Mouse (Mus musculus): Measurements from ENCODE around the gene Ppm1m. TPM values are rescaled to one million over a fixed set of nuclear protein-coding genes. Genes with fewer than 3 reads are reported as not detected.

The Ppm1m gene
- total RNA-seq (2021), result 10 to 100 TPM; 16.7 to 20.8 TPM
- long read RNA-seq, experiment 1, transcript Ppm1m-203 (10 exons, 1,846 nt), result major isoform, 20 of 32 reads
- long read RNA-seq, experiment 1, partial matches to known transcripts, result 2 of 32 reads
- long read RNA-seq, experiment 1, other reads (novel, unspliced or antisense), result 9 of 32 reads
- long read RNA-seq, experiment 2, transcript Ppm1m-203 (10 exons, 1,846 nt), result major isoform, 23 of 38 reads
- long read RNA-seq, experiment 2, partial matches to known transcripts, result 4 of 38 reads
- long read RNA-seq, experiment 2, other reads (novel, unspliced or antisense), result 11 of 38 reads

DNA sequence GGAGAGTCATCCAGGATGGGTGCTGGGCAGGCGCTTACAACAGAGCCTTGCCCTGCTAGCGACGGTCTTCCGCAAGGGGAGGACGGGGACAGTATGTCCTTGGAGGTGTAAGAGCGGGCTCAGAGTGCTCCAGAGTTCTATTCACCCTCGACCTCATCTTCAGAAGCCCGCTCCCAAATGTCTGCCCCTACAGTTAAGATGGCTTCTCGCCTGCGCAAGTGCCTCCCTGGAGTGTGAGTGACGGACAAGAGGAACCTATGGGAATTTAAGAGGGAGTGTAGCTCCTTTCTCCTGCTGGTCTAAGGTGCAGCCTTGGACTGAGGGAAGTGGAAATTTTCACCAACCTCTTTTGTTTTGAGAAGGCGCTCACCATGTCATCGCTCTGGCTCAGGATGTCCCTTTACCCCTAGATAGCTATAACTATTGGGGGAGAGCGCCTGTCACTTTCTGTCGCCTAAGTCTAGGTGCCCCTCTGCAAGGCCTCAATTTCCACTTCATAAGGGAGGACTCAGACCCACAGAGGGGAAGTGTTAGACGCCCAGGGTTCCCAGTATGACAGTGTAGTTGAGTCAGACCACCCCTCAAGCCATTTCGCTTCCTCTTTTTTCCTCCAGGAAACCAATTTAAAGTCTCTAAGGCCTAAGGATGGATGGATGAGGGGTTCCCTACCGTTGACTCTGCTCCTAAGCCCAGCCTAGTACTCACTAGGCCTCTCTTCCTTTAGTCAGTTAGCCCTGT is at the start of gene Ppm1m:
Gene Ppm1m (minus strand): TSS at position 212 of the 738 bp plus-strand sequence.
- no peak for DNase-seq (ENCODE audit: low spot score in 2 of 2)

DNA sequence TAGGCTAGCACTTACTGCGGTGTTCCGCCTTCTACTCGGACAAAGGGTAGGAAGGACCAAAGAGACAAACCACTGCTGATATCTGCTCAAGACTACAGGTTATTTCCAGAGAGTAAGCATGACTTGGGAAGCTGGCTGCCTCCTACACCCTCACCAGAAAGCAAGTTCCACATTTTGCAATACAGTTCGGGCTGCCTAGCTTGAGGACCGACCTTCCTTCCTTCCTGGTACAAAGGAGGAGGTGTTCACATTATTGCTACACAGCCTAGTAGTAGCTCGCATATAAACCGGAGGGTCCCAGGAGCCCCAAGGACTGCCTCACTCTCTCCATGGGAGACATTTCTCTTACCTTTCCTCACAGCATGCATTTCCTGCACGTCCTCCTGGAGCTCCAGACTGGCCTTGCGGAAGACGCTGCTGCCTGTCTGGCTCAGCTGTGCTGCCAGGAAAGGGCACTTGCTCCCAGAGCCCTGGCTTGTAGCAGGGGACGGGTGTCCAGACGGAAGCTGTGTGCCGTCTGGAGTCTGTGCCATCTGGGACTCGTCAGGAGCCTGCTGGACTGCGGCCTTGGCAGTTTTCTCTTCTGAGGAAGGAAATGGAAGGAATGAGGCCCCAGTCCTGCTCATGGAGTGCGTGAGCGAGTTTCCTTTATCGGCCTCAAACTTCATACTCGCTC is 43.4 kb upstream of the Ppm1m start:
- DNase-seq (ENCODE audit: low spot score in 2 of 2), result no peak

DNA sequence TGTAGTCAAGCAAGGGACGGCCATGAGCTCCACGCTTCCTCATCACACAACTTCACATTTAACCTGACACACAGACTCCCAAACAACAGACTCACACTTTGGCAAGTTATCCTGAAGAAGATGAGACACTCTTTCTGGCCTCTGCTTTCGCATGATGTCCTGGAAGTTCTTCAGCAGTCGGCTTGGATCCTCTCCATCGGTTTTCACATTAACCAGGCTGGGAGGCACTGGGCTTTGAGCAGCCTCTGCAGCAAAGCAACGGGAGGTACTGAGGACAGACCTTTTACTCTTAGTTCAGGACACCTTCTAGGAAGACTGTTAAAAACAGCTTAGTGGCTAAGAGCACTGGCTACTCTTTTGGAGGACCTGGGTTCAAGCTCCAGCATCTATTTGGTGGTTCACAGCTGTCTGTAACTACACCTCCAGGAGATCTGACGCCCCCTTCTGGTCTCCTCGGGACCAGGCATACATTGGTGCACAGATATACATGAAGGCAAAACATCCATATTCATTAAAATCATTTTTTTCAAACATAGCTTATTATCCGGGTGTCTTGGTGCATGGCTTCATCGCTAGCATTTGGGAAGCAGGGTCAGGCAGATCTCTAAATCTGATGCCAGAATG is 42.1 kb upstream of the Ppm1m start:
- DNase-seq (ENCODE audit: low spot score in 2 of 2), result no peak

DNA sequence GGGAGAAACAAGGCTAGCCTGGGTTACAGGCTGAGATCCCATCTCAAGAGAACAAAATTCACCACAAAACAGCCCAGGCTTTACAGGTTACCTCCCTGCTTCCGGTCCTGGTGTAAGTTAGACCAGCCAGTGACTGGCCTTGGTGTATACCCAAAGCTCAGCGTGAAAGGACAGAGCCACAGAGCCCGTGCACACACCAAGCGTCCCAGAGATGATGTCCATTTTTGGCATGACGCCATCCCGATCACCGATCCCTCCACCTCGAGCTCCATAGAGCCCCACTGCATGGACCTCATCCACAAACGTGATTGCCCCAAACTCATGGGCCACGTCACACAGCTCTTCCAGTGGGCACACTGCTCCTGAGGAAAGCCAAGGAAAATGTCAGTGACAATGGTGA is 38.3 kb upstream of the Ppm1m start:
- no peak for DNase-seq (ENCODE audit: low spot score in 2 of 2)

DNA sequence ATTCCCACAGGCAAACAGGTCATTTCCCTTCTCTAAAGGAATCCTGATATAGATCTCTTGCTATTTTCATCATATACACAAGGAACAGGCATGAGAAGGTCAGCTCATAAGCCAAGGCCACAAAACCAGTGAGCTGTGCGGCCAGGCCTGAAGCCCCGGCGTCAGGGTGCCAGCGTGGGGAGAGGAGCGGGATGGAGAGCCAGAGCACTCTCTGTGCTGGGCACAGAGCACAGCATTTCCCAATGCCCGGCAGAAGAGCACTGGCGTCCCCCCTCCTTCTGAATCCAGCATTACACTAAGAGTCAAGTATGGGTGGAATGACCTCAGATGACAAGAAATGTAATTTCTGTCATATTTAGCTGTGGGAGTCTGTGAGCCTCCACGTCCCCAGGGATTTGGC is 37.9 kb upstream of the Ppm1m start:
- no peak for DNase-seq (ENCODE audit: low spot score in 2 of 2)

DNA sequence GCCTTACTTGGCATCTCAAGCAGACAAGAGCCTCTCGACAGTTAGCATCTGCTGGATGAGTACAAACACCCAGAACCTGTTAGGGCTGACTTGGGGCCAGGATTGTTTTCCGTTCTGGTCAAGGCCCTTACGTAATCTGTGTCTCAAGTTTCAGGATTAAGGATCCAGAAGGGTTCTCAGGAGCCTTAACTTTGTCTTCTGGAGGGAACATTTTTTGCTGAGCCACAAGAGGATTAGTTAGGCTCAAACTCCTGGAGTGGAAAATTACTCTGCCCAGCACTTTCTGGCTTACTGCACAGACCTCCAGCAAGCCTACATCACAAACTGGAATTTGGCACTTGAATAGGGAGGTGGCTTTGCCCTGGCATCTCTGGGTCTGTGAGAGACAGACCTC is 37.3 kb upstream of the Ppm1m start:
- no peak for DNase-seq (ENCODE audit: low spot score in 2 of 2)

DNA sequence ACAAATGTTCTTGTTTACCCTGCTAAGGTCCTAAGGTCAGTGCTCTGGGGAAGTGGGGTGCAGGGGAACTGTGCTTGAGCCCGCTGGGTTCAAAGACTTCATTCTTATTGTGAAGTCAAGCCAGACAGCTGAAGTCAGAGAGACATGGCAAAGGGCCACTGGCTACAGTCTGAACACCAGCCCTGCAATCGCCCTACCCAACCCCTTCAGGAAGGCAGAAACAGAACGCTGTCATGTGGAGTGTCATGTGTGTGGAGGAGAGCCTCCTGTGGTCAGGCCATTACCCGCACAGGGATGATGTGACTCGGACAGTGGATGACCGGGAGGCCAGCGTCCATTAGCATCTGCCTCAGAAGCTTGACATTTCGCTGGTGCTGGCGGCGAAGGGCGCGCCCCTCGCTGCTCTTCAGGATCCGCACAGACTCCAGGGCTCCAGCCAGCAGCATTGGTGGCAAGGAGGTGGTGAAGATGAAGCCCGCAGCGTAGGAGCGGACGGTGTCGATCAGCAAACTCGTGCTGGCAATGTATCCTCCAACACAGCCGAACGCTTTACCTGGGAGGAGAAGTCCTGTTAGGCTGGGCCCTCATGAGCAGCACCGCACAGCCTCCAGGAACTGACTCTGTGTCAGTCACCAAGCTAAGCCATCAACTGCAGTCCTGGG is 36.7 kb upstream of the Ppm1m start:
- no peak for DNase-seq (ENCODE audit: low spot score in 2 of 2)

DNA sequence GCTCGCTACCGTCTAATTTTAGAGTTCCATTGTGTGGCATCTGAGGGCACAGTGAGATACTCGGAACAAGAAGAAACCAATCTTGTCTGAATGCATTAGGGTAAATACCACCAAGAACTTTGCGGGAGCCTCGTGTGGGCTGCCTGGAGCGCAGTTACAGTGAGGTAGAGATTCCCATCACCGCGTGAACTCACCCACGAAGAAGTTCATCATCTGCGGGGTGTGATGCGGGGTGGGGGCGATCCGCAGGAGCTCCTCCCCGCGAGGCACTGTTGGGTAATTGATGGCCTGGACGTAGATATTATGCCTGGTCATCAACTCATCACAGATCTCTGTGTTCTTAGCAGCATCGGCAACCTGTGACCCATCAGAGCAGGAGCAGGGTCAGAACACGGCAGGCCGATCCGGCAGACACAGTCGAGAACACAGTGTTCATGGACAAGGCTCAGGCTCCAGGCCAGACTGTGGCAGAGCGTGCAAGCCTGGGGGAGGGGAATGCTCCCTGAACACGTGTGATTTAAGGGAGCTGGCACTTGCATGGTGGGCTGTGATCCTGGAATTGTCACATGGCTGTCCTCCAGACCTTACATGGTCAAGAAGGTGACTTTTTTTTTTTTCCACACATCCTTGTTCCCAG is 35.8 kb upstream of the Ppm1m start:
- DNase-seq (ENCODE audit: low spot score in 2 of 2), result no peak

DNA sequence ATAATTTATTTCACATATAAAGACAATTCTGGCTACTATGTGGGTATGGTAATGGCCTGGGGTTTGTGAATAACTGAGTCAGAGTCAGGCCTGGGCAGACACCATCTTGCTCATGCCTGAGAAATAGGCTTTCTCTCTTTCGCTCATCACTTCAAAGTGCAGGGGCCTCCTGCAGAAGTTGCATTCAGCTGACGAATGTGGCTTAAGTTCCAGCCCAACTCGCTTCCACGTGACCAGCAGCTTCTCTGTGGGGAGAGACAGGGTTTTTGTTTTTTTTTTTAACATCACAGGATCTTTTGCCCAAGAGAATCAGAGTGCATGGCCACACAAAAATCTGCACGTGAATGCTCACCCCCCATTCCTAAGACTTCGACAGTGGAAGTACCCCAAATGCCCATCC is 34.4 kb upstream of the Ppm1m start:
- DNase-seq (ENCODE audit: low spot score in 2 of 2), result no peak

DNA sequence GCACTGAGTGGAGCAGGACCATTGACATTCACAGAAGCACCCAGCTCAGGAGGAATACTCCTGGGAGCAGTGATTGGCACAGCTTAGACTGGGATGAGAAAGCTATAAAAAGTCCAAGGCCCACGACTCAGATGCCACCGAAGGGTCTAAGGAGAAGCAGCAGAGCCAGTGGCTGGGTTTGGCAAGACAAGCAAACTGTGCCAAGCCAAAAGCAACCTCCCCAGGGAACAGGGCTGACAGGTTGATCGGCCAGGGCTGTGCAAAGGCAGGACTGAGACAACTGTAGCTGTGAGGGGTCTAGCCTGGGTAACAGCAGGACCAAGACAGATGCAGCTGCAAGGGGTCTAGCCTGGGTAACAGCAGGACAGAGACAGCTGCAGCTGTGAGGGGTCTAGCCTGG is 33.4 kb upstream of the Ppm1m start:
- DNase-seq (ENCODE audit: low spot score in 2 of 2), result no peak

DNA sequence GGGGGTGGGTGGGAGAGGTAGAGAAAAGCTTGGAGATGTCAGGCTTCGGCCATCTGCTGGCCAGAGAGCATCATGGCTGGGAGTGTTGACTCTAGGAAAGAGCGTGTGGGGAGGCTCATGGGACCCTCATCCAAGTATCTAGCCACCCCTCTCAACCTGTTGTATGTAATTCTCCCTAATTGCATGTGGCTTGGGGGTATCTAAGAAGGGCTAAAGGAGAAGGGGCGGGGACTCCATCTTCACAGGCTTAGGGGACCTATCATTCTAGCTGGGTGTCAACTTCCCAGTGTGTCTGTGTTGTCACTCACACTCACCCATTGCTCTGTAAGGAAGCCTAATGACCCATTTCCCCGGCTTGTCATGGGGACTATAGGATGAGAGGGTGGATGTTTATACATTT is 32.3 kb upstream of the Ppm1m start:
- no peak for DNase-seq (ENCODE audit: low spot score in 2 of 2)

DNA sequence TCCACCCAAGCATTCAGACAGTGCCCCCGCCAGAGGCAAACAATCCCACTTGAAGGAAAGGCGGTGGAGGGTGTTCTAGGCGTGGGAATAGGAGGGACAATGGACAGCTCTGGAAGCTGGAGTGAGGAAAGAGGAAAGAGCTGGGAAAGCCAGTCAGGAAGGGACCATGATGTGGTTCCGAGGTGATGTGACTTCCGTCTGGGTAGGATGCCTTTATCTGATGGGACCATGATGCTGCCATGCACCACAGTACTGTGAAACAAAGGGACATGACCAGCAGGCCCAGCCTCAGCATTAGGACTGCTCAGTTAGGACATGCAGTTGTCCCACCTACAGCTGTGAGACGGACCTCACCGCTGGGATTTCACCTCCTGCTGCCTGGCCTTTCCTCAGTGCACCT is 31.7 kb upstream of the Ppm1m start:
- DNase-seq (ENCODE audit: low spot score in 2 of 2), result no peak

DNA sequence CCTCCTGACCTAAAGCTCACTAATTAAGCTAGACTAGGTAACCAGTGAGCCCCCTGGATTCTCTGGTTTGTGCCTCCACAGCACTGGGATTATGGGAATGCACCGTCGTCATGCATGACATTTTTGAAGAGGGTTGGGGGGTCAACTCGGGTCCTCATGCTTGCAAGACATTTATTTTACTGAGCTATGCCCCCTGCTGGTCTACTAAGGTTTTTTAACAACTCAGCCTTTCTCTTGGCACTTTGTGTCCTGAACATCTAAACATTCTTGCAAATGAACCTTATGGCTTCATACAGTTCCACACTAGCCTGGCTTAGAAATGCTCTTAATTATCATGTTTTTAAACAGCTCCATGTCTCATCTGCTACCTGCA is 31.2 kb upstream of the Ppm1m start:
- no peak for DNase-seq (ENCODE audit: low spot score in 2 of 2)

DNA sequence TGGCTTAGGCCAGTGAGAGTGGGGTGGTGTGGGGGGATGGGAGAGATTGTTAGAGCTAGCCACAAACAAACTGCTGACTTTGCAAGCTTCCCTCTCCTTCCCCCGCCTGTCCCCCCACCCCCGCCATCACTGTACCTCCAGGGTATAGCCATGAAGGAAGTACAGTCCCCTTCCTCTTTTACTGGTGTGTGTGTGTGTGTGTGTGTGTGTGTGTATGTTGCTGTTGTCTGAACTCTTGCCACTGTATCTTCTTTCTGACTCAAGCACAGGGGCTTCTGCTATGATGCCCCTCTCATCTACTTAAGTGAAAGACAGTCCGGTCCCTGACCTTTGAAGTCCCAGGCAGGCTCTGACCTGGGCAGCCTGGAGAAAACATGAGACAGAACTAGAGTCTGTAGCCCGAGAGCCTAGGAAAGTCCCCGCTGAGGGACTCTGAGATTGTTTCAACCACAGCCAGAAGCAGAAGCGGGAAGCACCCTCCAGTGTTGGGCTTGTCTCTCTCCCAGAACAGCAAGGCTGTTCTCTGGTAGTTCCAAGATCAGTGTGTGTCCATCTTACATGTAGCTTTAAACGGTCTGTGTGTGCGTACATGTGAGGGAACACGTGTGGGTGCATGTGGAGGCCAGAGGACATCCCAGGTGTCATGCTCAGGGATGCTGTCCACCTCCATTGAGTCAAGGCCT is 30.6 kb upstream of the Ppm1m start:
- no peak for DNase-seq (ENCODE audit: low spot score in 2 of 2)

DNA sequence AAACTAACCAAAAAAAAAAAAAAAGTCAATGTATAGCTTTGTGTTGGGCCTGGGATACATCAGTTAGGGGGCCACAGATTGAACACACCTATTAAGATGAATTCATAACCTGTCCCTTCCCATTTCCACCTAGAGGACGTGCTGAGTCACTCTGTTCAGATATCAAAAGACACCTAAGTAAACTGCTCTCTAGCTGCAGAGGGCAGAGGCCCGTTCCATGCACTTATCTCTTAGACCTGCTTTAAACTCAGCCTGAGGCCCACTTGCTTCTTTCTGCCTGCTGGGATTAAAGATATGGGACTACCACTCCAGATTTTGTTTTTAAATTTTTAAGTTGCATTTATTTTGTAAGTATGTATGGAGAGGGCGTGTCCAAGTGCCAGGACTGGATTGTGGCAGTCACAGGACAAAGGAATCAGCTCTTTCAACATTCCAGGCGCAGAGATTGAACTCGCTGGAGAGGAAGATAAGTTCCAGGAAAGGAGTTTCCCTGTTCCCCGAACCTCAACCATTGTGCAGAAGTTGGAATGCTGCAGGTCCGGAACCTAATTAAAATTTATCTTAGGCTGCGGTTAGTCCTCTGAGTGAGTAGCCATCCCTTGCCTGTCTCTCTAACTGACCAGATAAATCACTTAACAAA is 28.4 kb upstream of the Ppm1m start:
- DNase-seq (ENCODE audit: low spot score in 2 of 2), result no peak

DNA sequence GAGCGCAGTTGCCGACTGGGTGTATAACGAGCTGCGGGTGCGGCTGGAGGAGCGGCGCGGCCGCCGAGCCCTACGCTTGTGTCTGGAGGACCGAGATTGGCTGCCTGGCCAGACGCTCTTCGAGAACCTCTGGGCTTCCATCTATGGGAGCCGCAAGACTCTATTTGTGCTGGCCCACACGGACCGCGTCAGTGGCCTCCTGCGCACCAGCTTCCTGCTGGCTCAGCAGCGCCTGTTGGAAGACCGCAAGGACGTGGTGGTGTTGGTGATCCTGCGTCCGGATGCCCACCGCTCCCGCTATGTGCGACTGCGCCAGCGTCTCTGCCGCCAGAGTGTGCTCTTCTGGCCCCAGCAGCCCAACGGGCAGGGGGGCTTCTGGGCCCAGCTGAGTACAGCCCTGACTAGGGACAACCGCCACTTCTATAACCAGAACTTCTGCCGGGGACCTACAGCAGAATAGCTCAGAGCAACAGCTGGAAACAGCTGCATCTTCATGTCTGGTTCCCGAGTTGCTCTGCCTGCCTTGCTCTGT is 26.7 kb upstream of the Ppm1m start:
- no peak for DNase-seq (ENCODE audit: low spot score in 2 of 2)

DNA sequence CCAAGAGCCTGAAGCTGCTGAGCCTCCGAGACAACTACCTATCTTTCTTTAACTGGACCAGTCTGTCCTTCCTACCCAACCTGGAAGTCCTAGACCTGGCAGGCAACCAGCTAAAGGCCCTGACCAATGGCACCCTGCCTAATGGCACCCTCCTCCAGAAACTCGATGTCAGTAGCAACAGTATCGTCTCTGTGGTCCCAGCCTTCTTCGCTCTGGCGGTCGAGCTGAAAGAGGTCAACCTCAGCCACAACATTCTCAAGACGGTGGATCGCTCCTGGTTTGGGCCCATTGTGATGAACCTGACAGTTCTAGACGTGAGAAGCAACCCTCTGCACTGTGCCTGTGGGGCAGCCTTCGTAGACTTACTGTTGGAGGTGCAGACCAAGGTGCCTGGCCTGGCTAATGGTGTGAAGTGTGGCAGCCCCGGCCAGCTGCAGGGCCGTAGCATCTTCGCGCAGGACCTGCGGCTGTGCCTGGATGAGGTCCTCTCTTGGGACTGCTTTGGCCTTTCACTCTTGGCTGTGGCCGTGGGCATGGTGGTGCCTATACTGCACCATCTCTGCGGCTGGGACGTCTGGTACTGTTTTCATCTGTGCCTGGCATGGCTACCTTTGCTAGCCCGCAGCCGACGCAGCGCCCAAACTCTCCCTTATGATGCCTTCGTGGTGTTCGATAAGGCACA is 26.1 kb upstream of the Ppm1m start:
- no peak for DNase-seq (ENCODE audit: low spot score in 2 of 2)

DNA sequence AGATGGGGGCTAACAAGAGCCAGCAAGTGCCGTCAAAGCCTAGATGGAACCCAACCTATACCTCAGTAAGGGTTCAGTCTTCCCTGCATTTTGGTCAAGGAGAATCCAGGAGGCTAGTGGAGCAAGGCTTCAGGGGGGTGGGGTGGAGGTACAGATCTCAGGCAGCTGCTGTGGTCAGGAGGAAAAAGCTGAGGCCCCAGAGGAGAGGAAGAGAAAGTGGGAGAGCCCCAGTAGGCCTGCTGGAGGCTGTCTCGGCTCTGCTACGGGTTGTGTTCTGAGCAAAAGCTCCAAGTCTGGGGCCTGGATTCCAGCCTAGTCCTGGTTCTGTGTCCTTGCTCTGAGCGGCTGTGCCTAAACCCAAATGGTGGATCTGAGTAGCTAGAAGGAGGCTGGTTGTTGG is 23.4 kb upstream of the Ppm1m start:
- no peak for DNase-seq (ENCODE audit: low spot score in 2 of 2)

DNA sequence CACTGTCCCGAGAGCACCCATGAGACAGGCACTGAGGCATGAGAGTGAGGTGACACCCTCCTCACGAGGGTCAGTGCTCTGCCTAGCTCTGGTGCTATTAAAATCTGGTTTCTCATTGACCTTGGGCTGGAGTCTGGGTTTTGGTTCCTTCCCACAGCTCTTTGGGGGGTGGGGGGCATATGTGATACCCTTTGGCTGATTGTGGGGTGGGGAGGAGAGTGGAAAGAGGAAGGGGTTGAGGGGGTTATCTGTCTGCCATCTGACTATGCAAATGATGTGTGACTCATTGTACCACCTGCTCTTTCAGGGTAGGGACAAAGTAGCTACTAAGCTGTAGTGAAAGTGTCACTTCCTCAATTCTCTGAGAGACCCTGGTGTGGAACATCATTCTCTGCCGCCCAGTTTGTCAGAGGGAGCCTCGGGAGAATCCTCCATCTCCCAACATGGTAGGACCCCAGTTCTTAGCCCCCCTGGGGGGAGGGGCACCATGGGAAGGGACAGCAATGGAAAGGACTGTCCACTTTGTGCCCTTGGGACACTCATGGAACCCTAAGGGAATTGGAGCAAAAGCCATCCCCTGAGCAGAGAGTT is 22.8 kb upstream of the Ppm1m start, which contains the start of gene Tlr9:
Gene Tlr9 (plus strand): TSS at position 338 of the 591 bp plus-strand sequence.
- DNase-seq (ENCODE audit: low spot score in 2 of 2), result no peak

Measured in gastrocnemius, postnatal 4 days (tissue).